Mouse (Mus musculus) liver, adult (tissue): ENCODE measurements at regions not wholly inside any gene's neighbourhood (a gene's known extent, or its start where the extent isn't known, plus 50 kb on each side); places are given as distances from the start of the nearest gene placed in this dataset.
A peak's percentile ranks its signal among the peaks of the same experiment; 100 is the strongest.

Source experiments
- GATA4 ChIP-seq: IDR thresholded peaks from 2 replicates; pipeline ENCODE4 v1.6.1; 2014; ENCODE audit warnings: mild to moderate bottlenecking, low read length; ENCODE audit not compliant: insufficient replicate concordance

DNA sequence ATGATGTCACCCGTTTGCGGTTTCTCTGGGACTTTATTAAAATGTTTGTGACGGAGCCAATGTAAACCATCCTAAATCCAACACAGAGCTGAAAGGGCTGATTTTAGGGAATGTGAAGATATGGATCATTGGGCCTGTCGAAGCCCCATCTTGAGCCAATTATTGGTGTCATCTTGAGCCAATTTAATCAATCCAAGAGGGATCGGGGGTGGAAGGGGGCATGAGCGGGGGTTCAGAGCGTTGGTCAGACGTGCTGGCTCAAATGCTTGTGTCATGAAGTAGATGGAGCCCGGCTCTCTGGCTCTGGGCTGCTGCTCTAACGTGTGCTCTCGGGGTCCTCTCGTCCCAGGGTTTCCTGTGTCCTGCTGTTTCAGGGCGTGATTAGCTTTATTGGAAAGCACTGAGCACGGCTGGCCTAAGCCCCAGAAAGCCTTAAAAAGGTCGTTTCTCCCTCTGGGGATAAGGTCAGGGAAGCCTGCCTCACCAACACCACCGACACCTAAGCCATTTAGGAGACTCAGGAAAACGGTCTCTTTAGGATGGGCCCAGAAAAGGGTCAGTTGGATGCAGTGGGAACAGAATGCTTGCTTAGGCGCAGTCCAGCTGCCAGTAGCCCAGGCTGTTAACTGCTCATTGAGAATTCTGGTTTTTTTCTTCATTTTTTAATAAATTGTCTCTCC, 106.7 kb upstream of the Mrps22 start:
- TF ChIP-seq GATA4, result no peak

DNA sequence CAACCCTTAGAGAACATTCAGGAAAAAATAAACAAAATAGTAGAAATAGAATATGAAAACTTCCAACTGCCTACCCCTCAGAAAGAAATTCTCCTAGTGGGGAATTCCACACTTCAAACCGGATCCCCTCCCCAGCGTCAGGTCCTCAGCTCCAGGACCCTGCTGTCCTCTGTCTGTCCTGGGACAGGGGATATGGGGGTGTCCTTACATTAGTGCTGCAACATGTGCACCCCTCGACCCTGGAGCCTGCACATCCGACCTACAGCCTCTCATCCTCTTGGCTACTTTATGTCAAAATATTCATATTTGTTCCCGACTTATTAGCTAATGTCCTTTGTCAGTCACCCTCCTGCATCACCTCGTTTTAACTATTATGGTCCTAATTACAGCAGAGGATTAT, 106.0 kb upstream of the Mrps22 start:
- no peak for TF ChIP-seq GATA4

DNA sequence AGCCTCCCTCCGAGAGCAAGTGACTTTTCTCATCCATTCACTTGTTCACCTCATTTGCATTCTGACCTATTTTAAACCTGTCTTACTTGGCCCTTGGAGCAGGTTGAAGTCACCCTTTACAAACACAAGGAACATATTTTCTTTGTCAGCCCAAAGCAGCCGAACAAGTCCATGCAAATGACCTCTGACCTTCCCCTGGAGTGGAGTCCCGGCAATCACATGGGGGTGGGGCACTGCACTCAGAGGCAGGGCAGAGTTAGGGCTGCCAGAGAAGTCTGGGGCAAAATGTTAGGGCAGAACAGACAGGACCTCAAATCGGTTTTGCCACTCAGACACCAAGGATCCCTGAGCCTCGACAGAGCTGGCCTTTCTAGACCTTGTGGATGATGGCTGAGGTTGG, 102.7 kb upstream of the Mrps22 start:
- TF ChIP-seq GATA4, result no peak

DNA sequence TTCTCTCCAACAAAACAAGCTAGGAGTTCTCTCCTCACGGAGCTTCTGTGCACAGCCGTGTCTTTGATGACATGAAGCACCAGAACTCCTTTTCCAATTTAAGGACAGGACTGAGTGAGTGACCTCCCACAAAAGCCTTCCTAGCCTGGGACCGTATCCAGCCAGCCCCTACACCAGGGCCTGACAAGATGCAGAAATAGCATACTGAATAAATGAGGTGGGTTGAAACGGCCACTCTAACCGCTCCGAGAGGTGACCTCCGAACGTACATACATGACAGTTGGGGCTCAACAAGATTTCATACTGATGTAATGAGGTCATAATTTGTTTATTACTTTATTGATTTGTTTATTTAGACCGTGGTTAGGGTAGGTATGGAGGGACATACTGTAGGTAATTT, 101.9 kb upstream of the Mrps22 start:
- no peak for TF ChIP-seq GATA4

- TF ChIP-seq GATA4, result no peak
Observed at GRCm38 (mm10) chr9:98700571-98700970, 99.1 kb upstream of the Mrps22 start.

GRCm38 (mm10) chr9:98697155-98697554, 95.7 kb upstream of the Mrps22 start:
- no peak for TF ChIP-seq GATA4

DNA sequence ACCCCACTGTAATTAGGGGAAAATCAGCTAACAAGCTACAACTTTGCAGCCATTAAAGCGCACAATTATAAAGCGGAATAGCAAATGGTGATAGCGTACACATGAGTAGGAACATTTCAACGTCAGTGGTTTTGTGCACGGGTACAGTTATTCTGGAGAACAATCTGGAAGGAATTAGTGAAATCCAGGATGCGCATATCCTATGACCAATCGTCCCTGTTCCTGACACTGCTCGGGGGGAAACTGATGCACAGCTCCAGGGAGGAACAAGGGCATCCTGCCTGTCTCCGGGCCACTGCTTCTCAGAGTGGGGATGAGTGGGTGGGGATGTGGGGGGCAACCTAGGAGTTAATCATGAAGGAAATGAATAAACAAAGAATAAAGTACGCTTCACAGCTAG, 93.6 kb upstream of the Mrps22 start:
- no peak for TF ChIP-seq GATA4

GRCm38 (mm10) chr9:98690839-98691516, 89.5 kb upstream of the Mrps22 start:
- TF ChIP-seq GATA4, result no peak

GRCm38 (mm10) chr9:98685548-98685947, 84.1 kb upstream of the Mrps22 start:
- no peak for TF ChIP-seq GATA4

DNA sequence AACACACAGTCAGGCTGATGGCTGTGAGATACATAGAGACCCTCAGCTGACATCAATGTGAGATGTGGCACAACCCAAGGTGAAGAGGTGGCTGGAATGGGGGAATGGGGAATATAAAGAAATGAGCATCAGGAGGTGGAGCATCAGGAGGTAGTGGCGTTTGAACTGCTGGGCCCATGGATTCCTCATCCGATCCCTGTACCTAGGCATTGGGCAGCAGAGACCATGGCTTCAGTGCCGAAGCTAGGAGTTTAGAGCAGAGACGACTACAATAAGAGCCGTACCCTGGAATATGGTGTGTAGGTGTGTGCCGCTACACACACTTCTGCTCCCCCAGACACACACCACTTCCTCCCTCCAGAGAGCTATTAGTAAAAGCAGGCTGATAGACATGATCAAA, 82.9 kb upstream of the Mrps22 start:
- TF ChIP-seq GATA4, result no peak

DNA sequence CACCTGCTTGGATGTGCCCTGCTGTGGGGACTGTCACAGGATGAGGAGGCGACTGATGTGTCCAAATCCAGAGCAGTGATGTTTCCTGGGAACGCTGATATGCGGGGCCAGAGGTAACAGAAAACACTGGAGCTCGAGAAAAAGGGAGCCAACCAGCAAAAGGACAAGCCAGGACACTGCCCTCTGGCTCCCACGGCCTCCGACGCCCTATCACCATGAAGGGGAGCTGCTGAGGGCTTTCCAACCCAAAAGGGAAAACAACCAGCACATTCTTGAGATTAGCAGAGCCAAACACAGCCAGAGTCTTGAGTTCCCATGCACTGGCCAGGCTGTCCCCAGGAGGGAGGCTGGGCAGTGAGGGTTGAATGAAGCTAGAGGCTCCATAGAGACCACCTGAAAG, 74.2 kb upstream of the Mrps22 start:
- peak; percentile 72; the same call in 1 of the 2 replicates for TF ChIP-seq GATA4

DNA sequence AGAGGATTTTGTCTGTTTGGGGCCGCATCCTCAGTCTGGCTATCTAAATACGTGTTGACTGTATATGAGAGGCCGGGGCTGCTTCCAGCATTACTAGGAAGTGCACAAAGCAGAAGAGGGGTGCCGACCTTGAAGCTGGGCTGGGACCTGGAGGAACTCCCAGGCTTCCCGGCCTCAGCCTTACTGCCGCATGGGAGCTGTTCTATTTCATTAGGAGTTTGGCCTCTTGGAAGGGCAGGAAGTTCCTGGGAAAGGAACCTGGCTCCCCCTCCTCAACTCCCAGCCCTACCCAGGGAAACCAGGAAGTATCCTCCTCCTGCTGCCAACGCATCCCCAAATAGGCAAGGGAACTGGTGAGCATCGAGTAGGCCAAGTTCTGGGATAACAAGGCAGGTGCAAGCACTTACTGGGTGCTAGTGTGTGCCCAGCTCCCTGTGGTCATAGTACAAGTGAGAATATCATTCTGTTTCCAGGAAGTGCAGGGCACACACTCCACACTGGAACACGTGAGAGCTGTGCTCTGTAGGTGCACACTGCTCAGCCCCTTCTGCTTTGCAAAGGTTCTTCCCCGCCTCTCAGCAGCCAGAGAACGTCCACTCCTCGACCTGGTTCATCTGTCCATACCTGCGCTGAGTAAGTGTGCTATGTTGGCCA, 72.1 kb upstream of the Mrps22 start:
- no peak for TF ChIP-seq GATA4

- TF ChIP-seq GATA4, result no peak
Observed at GRCm38 (mm10) chr9:98672361-98672760, 70.9 kb upstream of the Mrps22 start.

GRCm38 (mm10) chr9:98668423-98669330, 67.2 kb upstream of the Mrps22 start:
- TF ChIP-seq GATA4, result no peak

DNA sequence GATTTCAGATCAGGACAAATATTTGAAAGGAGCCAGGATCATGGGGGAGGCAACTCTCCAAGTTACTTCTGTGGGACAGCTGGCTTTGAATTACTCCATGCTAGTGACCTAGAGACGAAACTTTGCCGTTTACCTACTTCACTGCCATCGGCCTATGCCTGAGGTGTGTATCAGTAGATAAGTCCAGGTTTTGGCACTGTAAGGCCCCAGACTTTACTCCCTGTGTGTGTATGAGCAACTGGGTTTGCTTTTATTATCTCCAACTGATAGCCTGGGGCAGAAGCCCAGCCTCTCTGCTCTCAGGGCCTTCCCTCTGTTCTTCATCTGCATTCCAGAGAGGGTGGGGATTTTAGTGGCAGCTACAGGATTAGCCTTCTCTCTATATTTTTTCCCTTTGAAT, 65.6 kb upstream of the Mrps22 start:
- no peak for TF ChIP-seq GATA4
